Mouse (Mus musculus): Measurements from ENCODE around the gene Spaca4.
A peak's percentile ranks its signal among the peaks of the same experiment; 100 is the strongest.

The Spaca4 gene

DNA sequence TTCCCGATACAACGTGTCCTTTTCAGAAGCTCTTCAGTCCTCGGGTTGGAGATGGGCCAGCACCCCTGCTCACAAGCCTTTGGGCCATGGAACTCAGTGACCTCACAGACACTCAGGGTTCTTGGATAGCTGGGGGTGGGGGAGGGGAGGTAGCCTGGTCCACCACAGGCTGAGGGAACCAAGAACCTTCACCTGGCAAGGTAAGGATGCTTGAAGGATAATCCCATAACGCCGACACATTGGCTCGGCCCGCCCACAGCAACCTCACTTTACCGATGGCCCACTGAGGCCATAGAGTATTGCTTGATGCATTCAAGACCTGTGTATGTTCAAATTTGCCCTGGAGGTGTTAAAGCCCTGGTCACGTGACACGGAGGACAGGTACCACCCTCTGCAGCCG is at the start of gene Spaca4:
Gene Spaca4, minus strand, starts transcription at position 101 of the 400 bp plus-strand sequence.
- no peak for DNase-seq (ENCODE audit: inconsistent age in 2 of 2, low spot score in 1 of 2)

DNA sequence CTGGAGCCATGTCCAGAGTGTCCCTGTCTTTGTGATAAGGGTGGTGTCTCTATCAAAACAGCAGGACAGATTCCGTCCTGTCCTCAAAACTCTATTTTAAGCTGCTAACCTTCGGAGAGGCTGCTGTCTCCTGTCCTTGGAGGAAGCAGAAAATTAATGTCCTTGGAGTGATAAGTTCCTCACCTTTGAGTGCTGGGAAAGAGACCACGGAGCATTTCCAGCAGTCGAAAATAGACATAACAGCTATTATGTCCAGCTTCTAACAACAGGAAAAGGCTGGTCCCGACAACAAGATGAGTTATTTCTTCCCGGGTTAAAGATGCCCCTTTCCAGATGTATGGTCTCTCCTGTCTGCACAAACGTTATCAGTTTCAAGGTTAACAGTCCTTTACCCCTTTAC is 49.6 kb upstream of the Spaca4 start:
- DNase-seq (ENCODE audit: inconsistent age in 2 of 2, low spot score in 1 of 2) = peak in 1 of 2 experiments; percentile 46

DNA sequence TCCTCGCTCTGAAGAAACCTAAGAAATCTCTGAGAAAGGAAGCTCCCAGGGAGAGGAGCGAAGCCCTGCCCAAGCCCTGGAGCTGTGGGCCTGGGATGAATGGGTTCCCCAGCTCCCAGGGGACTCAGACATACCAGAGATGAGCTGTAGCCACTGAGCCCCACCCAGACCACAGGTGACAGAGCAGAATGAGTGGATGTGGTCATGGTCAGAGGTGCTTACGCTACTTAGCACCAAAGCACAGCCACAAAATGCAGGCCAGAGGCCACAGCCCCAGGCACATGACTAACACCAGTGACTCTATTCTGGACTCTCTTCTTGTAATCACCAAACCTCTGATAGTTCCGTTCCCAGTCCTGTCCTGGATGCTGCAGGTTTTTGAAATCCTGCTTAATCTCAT is 45.5 kb upstream of the Spaca4 start:
- no peak for DNase-seq (ENCODE audit: inconsistent age in 2 of 2, low spot score in 1 of 2)

DNA sequence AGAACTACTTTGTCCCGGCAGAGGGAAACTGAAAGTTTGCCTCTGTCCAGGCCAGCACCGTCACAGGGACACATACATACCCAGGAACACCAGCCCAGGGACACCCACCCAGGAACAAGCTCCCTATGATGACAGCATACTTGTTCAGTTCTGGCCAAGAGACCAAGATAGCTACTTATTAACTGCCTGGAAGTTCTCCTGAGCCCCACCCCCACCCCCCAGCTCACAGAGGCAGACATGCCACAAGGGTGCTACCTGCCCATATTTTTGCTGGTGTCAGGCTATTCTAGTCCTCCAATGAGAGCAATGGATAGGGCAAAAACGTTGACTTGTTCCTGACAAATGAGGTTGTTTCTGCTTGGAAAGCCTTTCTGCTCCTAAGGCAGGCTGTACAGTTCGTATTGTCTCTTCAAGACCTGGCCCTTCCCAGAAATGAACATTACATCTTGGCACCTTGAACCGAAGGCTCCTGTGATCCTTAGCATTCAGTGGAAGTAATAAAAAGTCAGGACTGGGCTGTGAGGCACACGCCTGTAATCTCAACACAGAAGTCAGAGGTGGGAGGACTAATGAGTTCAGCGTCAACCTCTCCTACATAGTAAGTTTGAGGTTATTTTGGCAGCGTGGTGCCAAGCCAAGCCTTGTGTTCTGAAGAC is 44.9 kb upstream of the Spaca4 start:
- no peak for DNase-seq (ENCODE audit: inconsistent age in 2 of 2, low spot score in 1 of 2)

DNA sequence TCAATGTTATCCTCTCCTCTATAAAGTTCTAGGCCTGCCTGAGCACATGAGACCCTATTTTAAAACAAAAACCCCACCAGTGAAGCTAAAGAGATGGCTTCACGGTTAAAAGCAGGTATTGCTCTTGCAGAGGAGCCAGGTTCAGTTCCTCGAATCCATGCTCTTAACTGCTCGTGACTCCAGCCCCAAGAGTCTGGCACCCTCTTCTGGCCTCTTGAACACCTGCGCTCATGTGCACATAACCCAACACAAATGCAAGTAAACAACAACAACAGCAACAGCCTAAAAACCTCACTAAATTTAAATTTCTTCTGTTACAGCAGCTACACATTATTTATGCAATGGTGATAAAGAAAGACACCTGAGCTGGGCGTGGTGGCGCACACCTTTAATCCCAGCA is 41.9 kb upstream of the Spaca4 start:
- no peak for DNase-seq (ENCODE audit: inconsistent age in 2 of 2, low spot score in 1 of 2)

DNA sequence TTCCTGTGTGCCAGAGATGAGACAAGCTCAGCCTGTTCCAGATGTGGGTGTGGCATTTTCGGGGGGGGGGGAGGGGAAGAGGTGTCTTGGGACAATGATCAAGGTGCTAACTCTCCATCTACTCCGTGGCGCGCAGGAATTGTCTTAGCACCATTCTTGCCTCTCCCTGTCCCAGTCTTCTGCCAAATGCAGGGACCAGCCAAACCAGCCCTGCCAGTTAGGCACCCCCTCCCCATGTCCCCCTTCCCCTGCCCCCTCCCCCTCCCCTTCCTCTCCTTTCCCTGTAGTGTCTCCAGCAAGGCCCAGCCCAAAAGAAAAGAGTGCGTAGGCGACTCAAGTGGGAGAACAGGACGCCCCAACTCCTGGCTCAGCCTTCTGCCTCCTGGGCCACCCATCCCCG is 41.2 kb upstream of the Spaca4 start:
- DNase-seq (ENCODE audit: inconsistent age in 2 of 2, low spot score in 1 of 2) = no peak

DNA sequence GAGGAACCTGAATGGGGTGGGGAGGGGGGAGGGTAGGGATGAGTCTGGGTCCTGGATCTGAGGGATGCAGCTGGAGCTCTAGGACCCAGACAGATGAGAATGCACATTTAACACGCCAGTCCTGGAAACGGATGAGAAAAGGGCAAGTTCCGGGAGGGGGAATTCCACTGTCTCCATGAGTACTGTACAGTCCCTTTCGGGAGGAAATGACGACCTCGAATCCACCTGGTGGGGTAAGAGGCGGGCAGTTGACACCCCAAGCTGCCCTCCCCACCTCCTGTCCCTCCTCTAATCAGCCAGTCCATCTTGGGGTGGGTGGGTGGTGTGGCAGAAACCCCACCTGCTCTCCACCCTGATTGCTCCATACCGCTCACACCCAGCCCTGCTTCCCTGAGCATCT is 40.4 kb upstream of the Spaca4 start:
- DNase-seq (ENCODE audit: inconsistent age in 2 of 2, low spot score in 1 of 2) = no peak

DNA sequence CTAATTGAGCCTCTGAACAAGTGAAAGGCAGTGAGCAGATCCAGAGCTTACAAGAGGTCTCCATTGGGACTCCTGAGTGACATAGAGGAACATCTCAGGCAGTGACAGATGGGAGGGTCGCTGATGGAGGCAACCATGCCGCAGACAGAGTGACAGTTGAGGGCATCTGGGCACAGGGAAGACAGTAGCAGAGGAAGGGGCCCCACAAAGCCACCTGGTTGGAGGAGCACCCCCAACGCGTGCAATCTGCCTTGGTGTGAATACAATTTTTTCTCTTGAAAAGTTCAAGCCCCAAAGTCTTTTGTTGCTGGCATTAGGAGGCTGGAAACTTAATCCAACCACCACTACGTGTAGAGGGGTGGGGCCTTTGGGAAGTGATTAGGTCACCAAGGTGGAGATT is 34.5 kb upstream of the Spaca4 start:
- DNase-seq (ENCODE audit: inconsistent age in 2 of 2, low spot score in 1 of 2) = no peak

DNA sequence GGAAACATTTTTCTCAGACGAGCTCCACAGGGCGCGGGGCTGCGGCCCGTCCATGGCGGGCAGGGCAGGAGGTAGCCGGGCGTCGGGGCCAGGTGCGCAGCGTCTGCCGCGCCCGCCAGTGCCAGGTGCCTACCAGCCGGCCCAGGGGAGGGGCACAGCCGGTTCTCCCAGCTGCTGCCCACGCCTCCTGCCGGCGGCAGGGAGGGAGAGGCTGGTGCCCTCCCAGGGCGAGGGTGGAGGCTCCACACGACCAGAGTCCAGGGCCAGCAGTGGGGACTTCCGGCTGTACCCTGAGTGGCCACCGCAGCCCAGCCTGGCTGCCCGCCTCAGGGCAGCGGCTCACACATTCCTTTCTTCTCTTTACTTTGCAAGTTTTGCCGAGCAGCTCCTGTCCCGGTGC is 33.8 kb upstream of the Spaca4 start:
- DNase-seq (ENCODE audit: inconsistent age in 2 of 2, low spot score in 1 of 2) = no peak

DNA sequence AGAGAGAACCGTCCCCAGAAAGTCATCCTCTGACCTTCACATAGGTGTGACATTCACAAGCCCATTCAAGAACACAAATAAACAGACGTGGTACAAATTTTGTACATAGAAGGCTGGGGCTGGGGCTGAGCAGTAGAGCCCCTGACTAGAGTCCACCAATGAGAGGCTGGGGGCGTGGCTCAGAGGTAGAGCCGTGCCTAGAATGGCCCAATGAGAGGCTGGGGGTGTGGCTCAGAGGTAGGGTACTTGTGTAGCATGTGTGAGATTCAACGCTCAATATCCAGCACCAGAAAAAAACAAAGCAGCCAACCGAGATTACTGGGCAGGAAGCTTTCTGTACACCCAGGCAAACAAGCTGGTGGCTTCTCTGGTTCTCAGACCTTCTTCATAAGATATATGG is 30.1 kb upstream of the Spaca4 start:
- DNase-seq (ENCODE audit: inconsistent age in 2 of 2, low spot score in 1 of 2) = no peak

DNA sequence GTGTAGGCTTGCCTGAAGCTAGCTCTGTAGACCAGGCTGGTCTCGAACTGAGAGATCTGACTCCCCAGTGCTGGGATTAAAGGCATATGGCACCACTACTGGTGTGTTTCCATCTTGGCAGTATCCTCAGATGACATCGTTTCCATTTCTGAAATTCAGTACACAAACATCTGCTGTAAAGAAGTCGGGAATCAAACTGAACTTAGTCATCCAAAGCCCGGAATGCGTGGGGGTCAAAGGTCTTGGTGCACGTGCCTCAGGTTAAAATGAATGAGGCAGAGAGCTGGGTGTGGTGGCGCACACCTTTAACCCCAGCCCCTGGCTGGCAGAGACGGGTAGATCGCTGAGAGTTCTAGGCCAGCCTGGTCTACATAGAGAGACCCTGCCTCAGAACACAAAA is 24.5 kb upstream of the Spaca4 start:
- DNase-seq (ENCODE audit: inconsistent age in 2 of 2, low spot score in 1 of 2) = no peak

DNA sequence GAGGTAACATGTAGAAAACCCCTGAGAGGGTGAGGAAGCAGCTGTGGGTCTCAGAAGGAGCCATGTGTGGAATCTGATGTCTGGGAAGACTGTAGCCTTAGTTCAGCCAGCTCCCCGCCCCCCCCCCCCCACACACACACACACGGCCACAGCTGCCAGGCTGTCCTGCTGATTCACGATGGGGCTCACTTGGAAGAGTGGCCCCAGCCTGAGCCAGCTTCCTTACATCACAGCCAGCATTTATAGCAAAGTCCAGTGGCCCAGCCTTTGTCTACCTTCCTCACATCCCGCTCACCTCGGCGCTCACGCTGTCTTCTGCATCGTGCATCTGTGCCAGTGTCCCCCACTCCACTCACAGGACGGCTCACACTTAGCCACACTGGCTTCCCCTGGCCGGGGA is 23.8 kb upstream of the Spaca4 start:
- DNase-seq (ENCODE audit: inconsistent age in 2 of 2, low spot score in 1 of 2) = no peak

DNA sequence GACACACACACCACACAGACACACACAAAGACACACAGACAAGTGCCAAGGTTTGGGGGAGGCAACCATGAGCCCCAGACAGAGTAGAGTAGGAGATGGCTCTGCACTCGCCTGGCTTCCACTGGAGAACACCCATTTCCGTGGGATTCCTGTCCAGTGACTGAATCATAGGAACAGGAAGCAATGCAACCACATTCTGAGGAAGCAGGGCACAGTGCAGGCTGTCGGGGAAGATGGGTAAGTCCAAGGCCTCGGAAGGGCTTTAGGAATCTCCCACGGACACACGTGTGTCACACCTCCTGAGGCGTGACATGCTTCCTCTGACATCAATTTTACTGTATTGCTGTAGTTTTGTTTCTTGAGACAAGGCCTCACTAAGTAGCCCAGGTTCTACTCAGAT is 22.5 kb upstream of the Spaca4 start:
- DNase-seq (ENCODE audit: inconsistent age in 2 of 2, low spot score in 1 of 2) = peak in 1 of 2 experiments; percentile 57

DNA sequence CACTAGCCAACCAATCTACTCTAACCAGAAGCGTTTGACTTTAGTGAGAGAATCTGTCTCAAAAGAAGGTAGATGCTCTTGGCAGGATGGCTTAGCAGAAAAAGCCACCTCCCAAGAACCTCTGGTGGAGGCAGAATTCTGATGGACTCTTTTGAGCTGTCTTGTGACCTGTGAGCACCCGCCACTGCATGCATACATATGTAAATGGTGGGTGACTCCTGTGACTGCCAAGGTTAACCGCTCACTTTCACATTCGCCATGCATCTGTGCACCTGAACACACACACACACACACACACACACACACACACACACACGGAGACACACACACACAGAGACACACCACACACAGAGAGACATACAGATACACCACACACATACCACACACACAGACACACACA is 21.8 kb upstream of the Spaca4 start:
- DNase-seq (ENCODE audit: inconsistent age in 2 of 2, low spot score in 1 of 2) = no peak

DNA sequence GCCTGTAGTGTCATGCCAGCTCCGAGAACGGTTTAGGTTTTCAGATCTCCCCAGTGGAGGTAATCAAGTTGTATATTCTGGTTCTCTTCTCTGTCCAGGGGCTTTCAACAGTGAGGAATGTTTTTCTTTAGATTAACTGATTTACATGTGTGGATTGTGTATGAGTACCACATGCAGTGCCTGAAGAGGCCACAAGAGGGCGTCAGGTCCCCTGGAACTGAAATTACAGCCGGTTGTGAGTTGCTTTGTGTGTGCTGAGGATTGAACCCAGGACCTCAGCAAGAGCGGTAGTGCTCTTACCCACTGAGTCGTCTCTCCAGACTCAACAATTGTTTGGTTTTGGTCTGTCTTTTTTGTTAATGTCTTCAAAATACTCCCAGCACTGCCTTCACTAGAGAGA is 20.9 kb upstream of the Spaca4 start:
- no peak for DNase-seq (ENCODE audit: inconsistent age in 2 of 2, low spot score in 1 of 2)

DNA sequence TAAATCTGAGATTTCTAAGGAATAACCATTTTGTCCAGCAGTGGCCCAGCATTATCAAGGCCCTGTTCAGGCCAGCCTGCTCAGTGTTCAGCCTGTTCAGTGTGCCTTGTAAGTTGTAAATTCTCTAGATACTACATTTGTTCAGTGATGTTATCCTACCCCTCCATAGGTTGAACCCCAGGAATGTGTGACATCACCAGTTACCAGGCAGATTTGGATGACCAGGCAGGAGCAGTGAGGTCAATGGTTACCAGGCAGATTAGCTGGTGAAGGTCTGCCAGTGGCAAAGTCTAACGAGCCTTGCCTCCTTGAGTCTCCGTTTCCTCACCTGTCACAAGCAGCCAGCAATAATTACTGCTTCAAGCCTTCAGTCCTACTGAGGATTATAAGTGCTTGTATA is 18.8 kb upstream of the Spaca4 start:
- DNase-seq (ENCODE audit: inconsistent age in 2 of 2, low spot score in 1 of 2) = peak; percentile 67 to 90

DNA sequence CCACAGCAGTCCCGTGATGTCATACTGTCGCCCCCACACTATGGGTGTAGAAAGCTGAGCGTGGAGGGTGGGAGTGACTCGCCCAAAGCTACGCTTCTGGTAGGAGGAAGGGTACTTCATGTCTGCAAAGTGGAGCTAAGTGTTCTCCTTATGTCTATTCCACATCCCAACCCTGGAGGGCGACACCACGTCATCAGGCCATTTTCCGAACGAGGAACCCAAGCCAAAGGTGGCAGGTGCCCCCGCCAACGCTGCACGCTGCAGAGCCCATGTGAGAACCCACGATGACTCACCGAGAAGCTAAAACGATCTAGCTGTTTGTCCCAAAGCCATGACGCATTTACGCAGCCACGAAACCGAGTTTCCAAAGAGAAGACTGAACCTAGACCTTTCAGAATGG is 16.7 kb upstream of the Spaca4 start:
- DNase-seq (ENCODE audit: inconsistent age in 2 of 2, low spot score in 1 of 2) = peak; percentile 69 to 72

DNA sequence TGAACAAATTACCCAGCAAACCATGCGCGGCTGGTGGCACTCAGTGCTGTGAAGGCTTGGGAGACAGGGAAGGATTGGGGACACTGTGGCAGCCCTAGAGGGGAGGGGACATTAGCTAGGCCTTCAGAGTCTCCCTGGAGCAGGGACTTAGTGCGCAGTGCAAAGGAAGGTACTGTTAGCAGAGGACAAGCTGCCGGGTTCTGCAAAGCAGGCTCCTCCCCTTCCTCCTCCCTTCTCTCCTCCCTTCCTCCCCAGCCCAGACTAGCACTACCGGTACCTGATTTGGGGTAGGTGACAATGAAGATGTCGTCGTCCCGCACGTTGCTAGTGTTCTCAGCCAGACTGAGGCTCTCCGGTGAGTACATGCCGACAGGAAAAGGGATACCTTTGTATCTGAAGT is 16.2 kb upstream of the Spaca4 start:
- no peak for DNase-seq (ENCODE audit: inconsistent age in 2 of 2, low spot score in 1 of 2)

DNA sequence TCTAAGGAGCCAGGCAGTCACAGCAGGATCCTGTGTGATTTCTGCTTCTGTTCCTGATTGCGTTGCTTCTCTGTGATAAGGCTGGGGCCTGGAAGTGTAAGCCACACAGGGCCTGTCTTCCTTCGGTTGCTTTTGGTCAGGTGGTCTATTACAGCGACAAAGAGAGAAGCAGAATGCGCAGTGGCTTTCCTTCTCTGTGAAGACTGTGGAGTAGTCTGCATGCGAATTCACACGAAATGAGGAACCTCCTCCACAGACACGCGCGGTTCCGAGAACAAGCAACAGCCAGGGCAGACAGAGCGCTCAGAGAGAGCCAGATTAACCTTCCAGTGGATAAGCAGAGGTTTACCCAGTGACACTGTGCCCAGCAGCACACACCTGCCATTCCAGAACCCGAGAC is 15.7 kb upstream of the Spaca4 start:
- DNase-seq (ENCODE audit: inconsistent age in 2 of 2, low spot score in 1 of 2) = no peak

DNA sequence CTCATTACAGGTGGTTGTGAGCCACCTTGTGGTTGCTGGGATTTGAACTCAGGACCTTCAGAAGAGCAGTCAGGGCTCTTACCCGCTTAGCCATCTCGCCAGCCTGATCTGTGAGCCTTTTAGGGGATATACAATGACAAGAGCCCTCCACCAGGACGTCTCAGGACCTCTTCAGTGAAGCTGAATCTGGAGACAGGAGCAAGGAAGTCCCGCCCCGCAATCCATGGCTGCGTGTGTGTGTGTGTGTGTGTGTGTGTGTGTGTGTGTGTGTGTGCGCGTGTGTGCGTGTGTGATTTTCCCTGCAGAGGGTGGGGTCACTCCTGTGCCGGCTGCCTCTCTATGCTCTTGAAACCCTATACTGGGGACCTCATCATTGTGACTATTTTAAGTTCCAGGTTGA is 14.2 kb upstream of the Spaca4 start:
- DNase-seq (ENCODE audit: inconsistent age in 2 of 2, low spot score in 1 of 2) = no peak

DNA sequence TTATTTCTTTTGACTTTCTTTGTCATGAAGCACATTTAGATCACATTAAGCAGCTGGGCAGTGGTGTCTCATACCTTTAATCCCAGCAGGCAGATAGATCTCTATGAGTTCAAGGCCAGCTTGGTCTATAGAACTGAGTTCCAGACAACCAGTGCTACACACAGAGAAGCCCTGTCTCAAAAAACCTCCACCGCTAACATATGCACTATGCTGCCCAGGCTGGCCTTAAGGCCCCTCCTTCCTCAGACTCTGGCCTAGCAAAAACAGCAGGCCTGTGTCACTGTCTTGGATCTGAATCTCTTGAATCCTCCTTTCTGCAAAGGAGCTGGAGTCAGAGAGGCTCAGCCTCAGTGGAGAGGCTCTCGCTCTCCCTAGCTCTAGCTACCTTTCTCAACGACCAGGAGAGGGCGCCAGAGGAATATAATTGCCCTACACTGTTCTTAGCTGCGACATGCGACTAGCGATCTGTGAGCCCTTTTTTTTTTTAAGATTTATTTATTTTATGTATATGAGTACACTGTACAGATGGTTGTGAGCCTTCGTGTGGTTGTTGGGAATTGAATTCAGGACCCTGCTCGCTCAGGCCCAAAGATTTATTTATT is 13.7 kb upstream of the Spaca4 start:
- DNase-seq (ENCODE audit: inconsistent age in 2 of 2, low spot score in 1 of 2) = peak; percentile 82 to 94

DNA sequence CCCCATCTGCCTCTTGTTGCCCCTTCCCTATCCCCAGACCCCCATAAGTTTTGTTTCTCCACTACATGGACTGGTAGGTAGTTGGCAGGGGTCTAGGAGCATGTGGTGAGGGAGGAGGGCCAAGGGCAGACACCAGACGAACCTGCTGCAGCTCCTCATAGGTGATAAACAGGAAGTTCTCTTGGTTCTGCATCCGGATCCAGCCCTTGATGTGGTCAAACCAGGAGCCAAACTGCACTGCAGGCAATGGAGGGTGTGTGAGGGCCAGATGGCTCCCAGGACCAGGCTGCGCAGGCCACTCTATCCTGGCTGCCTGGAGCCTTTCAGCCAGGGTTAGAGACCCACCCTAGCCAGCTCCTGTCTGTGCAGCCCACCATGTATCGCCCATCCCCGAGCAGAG is 7.9 kb upstream of the Spaca4 start:
- DNase-seq (ENCODE audit: inconsistent age in 2 of 2, low spot score in 1 of 2) = no peak

DNA sequence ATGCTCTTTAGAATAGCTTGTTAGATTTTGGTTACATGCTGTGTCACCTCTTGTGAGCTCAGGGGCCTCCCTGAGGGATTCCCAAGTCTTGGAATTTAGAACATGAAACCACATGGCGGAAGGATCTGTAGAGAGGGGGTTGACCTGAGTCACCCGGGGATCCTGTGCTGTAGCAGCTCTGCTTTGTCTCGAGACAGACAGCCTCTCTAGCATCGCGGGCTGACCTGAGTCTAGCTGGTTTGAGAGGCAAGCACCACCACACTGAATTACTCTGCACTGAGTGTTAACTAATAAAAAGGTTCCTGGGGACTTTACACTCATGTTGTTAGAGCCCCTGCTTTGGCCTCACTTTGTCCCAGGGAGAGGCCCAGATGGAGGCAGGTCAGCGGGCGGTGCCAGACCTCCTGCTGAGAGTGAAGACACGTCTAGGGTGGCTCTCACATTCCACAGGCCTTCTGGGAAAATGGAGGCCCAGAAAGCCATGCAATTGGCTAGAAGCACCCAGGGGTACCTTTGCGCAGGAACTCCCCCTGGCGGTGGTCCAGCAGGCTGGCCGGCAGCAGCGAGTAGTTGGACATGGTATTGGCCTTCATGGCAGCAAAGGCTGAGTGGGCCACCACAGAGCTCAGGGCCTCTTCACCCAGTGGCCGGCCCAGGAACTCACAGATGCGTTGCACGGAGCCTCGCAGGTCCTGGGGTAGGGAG is 5.3 kb upstream of the Spaca4 start:
- DNase-seq (ENCODE audit: inconsistent age in 2 of 2, low spot score in 1 of 2) = peak; percentile 55 to 75
